Mouse (Mus musculus): ENCODE data around the gene Mlf2.

GRCm38 (mm10) chr6:124918331-124918690 is 12.9 kb upstream of the Mlf2 start:
- TF ChIP-seq POLR2A (IDR thresholded peaks at IDR 0.05; ENCODE audit: low read depth, low read length) (no peak), CTCF (conservative IDR thresholded peaks at IDR 0.05; ENCODE audit: insufficient read depth, insufficient read length, low read depth, low read length) (no peak)
